Mouse (Mus musculus) embryo, embryonic 10.5 days (tissue): ENCODE data around the gene Vmn1r231.
A peak's percentile ranks its signal among the peaks of the same experiment; 100 is the strongest.

Source experiments
- DNase-seq: peaks from one replicate; pipeline ENCODE4 v3.0.0-alpha.2; 2015; ENCODE audit warnings: low spot score

The Vmn1r231 gene

GRCm38 (mm10) chr17:20904991-20905390 is at the start of gene Vmn1r231:
Gene Vmn1r231, minus strand, starts transcription at chr17:20905091.
- no peak for DNase-seq

GRCm38 (mm10) chr17:20946636-20947035 is 41.7 kb upstream of the Vmn1r231 start:
- peak; percentile 1 for DNase-seq

- DNase-seq = peak; percentile 5
These were observed 41.2 kb upstream of the Vmn1r231 start for GRCm38 (mm10) chr17:20946026-20946565.

- DNase-seq = peak; percentile 100
These were observed 40.3 kb upstream of the Vmn1r231 start, which contains the start of gene Ppp2r1a for GRCm38 (mm10) chr17:20944985-20945891. Gene Ppp2r1a, plus strand, starts transcription at chr17:20945311.

- peak; percentile 37 for DNase-seq
These were observed 39.3 kb upstream of the Vmn1r231 start for GRCm38 (mm10) chr17:20944226-20944625.

GRCm38 (mm10) chr17:20919614-20920013 is 14.7 kb upstream of the Vmn1r231 start, which contains the start of gene Vmn1r232:
Gene Vmn1r232, minus strand, starts transcription at chr17:20919714.
- no peak for DNase-seq

GRCm38 (mm10) chr17:20840144-20840543 is 64.7 kb downstream of the Vmn1r231 start, which contains the start of gene Vmn1r230:
Gene Vmn1r230, plus strand, starts transcription at chr17:20840444.
- DNase-seq = no peak
